Mouse (Mus musculus) liver, embryonic 15.5 days (tissue): ENCODE measurements at regions not wholly inside any gene's neighbourhood (a gene's known extent, or its start where the extent isn't known, plus 50 kb on each side); places are given as distances from the start of the nearest gene placed in this dataset.

ENCODE experiments used
- ATAC-seq: fragments of 200-750 bp; cut with Nextera tagmentation; 2 replicates; pipeline ENCODE4 v1.8.0; 2017; ENCODE audit warnings: moderate number of reproducible peaks, mild to moderate bottlenecking, moderate library complexity; ENCODE audit not compliant: insufficient read depth
- H3K27ac ChIP-seq: fragments of 300-500 bp; sonication (generic); replicated peaks from 2 replicates; pipeline ENCODE4 v1.5.1; 2015; ENCODE audit warnings: mild to moderate bottlenecking, inconsistent platforms
- H3K27me3 ChIP-seq: fragments of 300-500 bp; sonication (generic); 2 replicates; pipeline ENCODE4 v1.6.1; 2015; ENCODE audit warnings: mild to moderate bottlenecking, inconsistent platforms
- H3K36me3 ChIP-seq: fragments of 300-500 bp; sonication (generic); replicated peaks from 2 replicates; pipeline ENCODE4 v1.6.1; 2015; ENCODE audit warnings: moderate library complexity, mild to moderate bottlenecking, inconsistent platforms
- H3K4me1 ChIP-seq: fragments of 300-500 bp; sonication (generic); replicated peaks from 2 replicates; pipeline ENCODE4 v1.6.1; 2015; ENCODE audit warnings: inconsistent platforms
- H3K4me2 ChIP-seq: fragments of 300-500 bp; sonication (generic); 2 replicates; pipeline ENCODE4 v1.6.1; 2015; ENCODE audit warnings: moderate library complexity, mild to moderate bottlenecking, inconsistent platforms
- H3K4me3 ChIP-seq: fragments of 300-500 bp; sonication (generic); replicated peaks from 2 replicates; pipeline ENCODE4 v1.5.1; 2015; ENCODE audit warnings: mild to moderate bottlenecking, inconsistent platforms
- H3K9ac ChIP-seq: fragments of 300-500 bp; sonication (generic); 2 replicates; pipeline ENCODE4 v1.6.1; 2015; ENCODE audit warnings: moderate library complexity, mild to moderate bottlenecking, inconsistent platforms
- H3K9me3 ChIP-seq: fragments of 300-500 bp; sonication (generic); replicated peaks from 2 replicates; pipeline ENCODE4 v1.6.1; 2016; ENCODE audit warnings: inconsistent platforms
- WGBS: fragments of 180-500 bp; shearing (Covaris S2); methylation state at CpG from one replicate; pipeline ENCODE4 v1.1.7; 2015; ENCODE audit warnings: mixed read lengths; ENCODE audit not compliant: insufficient replicate concordance; 5-methylcytosine and 5-hydroxymethylcytosine counted together

GRCm38 (mm10) chr3:130850766-130851308, 120.6 kb upstream of the Rpl34 start:
- Histone ChIP-seq H3K9me3 (no peaks in the 10 kb centered on the region), H3K4me3 (no peak overlapping the region), H3K27ac (no peak overlapping the region), H3K9ac (no peak overlapping the region), H3K27me3 (no peaks in the 10 kb centered on the region), H3K4me2 (no peak overlapping the region), H3K4me1 (no peaks in the 10 kb centered on the region), H3K36me3 (no peaks in the 10 kb centered on the region)
- ATAC-seq = no peak
- WGBS = 59% methylated on average over 5 of the region's 5 CpGs

DNA sequence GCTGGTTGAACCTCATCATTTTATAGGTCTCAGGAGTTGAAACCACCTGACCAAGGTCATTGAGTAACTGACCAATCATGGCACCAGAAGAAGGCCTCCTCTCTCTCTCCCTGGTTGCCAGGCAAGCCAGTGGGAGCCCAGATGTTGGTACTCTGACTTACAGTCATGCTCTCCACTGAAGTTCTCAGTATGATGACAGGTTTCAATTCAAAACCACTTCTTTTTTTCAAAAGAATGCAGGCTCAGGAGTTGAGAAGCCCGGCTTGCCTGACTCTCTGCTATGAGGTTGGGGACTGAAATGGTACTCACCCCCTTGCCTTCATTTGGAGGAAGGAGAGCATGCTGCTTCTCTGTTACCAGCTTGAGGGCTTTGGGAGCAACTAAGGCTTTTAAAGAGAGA, 111.6 kb upstream of the Rpl34 start:
- no peak overlapping the region for H3K9ac ChIP-seq

DNA sequence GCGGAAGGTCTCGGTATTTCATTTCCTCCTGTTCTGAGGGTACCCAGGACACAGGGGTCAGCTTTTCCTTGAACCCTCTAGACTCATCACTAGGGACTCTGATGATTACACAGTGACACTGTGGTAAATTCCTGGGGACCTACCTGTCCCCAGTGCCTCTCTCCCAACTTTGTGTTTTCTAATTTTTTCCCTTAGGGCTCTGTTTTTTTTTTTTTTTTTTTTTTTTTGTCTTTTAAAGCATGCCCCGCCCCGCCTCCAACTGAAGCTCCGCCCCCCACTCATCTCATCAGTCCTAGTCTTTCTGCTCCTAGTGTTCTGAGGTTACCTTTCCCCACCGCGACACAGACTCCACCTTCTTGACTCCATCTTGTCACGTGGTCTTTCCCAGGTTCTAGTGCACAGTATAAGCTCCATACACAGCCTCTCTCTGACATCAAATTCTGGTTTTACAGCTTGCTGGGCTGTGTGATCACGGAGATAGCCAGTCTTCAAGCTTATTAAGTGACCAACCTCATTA, 109.8 kb upstream of the Rpl34 start:
- Histone ChIP-seq H3K36me3 (no peaks in the 10 kb centered on the region), H3K27me3 (no peaks in the 10 kb centered on the region), H3K9ac (no peak overlapping the region), H3K4me2 (no peak overlapping the region), H3K4me3 (no peak overlapping the region), H3K27ac (no peak overlapping the region), H3K9me3 (no peaks in the 10 kb centered on the region), H3K4me1 (no peaks in the 10 kb centered on the region)
- WGBS = 67% methylated on average over 9 of the region's 9 CpGs
- ATAC-seq = no peak

More for the DNA sequence above, 111.6 kb upstream of the Rpl34 start:
- Histone ChIP-seq H3K4me3 (no peak overlapping the region), H3K27me3 (no peaks in the 10 kb centered on the region), H3K27ac (no peak overlapping the region), H3K36me3 (no peaks in the 10 kb centered on the region), H3K4me2 (no peak overlapping the region), H3K4me1 (no peaks in the 10 kb centered on the region), H3K9me3 (no peaks in the 10 kb centered on the region)
- no peak for ATAC-seq
- WGBS = 53% methylated on average over 1 of the region's 1 CpGs

GRCm38 (mm10) chr3:130838626-130839422, 108.6 kb upstream of the Rpl34 start:
- Histone ChIP-seq H3K27me3 (no peaks in the 10 kb centered on the region), H3K4me2 (no peak overlapping the region), H3K4me1 (no peaks in the 10 kb centered on the region), H3K9ac (no peak overlapping the region), H3K9me3 (no peaks in the 10 kb centered on the region), H3K36me3 (no peaks in the 10 kb centered on the region), H3K4me3 (no peak overlapping the region), H3K27ac (no peak overlapping the region)
- no peak for ATAC-seq
- WGBS = 76% methylated on average over 19 of the region's 19 CpGs

GRCm38 (mm10) chr3:130833722-130834121, 103.5 kb upstream of the Rpl34 start:
- Histone ChIP-seq H3K4me3 (no peak overlapping the region), H3K9me3 (no peaks in the 10 kb centered on the region), H3K27ac (no peak overlapping the region), H3K9ac (no peak overlapping the region), H3K4me1 (no peaks in the 10 kb centered on the region), H3K27me3 (no peaks in the 10 kb centered on the region), H3K4me2 (no peak overlapping the region), H3K36me3 (no peaks in the 10 kb centered on the region)
- ATAC-seq = no peak
- 54% methylated on average over 5 of the region's 5 CpGs for WGBS

DNA sequence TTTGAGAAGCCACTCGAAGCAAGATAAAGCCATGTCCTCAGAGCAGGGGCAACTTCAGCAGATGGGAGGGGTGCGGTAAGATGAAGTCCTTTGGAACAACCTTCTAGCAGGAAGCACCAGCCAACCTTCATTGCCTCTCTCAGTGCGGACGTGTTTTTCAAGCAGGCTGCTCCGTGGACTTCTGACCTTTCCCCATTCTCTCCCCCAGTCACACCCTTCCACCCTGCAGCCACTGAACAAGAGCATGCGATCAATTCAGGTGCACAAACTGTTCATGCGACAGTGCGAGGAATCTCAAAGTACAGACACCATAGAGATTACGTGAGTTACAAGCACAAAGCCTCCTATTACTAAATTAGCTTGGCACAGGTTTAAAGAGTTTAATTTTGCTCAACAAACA, 102.9 kb upstream of the Rpl34 start:
- WGBS = 64% methylated on average over 9 of the region's 9 CpGs
- H3K27ac ChIP-seq = no peak overlapping the region

GRCm38 (mm10) chr3:130831788-130832187, 101.6 kb upstream of the Rpl34 start:
- no peak overlapping the region for H3K9ac ChIP-seq
- ATAC-seq = no peak
- H3K9me3 ChIP-seq = no peaks in the 10 kb centered on the region
- H3K36me3 ChIP-seq = no peaks in the 10 kb centered on the region
- no peaks in the 10 kb centered on the region for H3K27me3 ChIP-seq
- H3K4me3 ChIP-seq = no peak overlapping the region
- no peak overlapping the region for H3K27ac ChIP-seq
- no peaks in the 10 kb centered on the region for H3K4me1 ChIP-seq
- H3K4me2 ChIP-seq = no peak overlapping the region
- WGBS = 66% methylated on average over 6 of the region's 6 CpGs

More for the DNA sequence above, 102.9 kb upstream of the Rpl34 start:
- Histone ChIP-seq H3K9me3 (no peaks in the 10 kb centered on the region), H3K36me3 (no peaks in the 10 kb centered on the region), H3K4me1 (no peaks in the 10 kb centered on the region), H3K27me3 (no peaks in the 10 kb centered on the region), H3K9ac (no peak overlapping the region), H3K4me3 (no peak overlapping the region), H3K4me2 (no peak overlapping the region)
- peak; percentile 66; the same call in 1 of the 2 replicates for ATAC-seq

GRCm38 (mm10) chr3:130828346-130828745, 98.1 kb upstream of the Rpl34 start:
- ATAC-seq = no peak
- Histone ChIP-seq H3K27me3 (no peaks in the 10 kb centered on the region), H3K4me3 (no peak overlapping the region), H3K9ac (no peak overlapping the region), H3K36me3 (no peaks in the 10 kb centered on the region), H3K4me2 (no peak overlapping the region), H3K4me1 (no peaks in the 10 kb centered on the region), H3K9me3 (no peaks in the 10 kb centered on the region), H3K27ac (no peak overlapping the region)
- 68% methylated on average over 4 of the region's 4 CpGs for WGBS

DNA sequence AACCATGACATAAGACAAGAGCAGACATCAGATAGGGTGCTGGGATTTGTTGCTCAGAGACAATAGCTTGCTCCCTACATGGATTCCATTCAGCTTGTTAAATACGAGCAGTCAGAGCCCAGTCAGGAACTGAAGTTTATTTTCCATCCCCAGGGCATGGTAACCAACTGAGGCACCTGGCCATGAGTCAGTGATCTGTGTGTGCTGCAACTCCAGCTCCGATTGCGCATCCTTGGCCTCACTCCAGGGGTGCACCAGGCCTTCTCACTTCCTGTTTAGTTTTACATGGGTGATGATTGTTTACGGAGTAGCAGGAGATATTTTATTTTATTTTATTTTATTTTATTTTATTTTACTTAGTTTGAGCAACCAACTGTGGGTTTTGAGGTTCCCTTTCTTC, 97.7 kb upstream of the Rpl34 start:
- no peak overlapping the region for H3K27ac ChIP-seq
- WGBS = 73% methylated on average over 4 of the region's 4 CpGs
- no peaks in the 10 kb centered on the region for H3K4me1 ChIP-seq
- no peak overlapping the region for H3K9ac ChIP-seq
- H3K36me3 ChIP-seq = no peaks in the 10 kb centered on the region
- no peak overlapping the region for H3K4me2 ChIP-seq
- no peaks in the 10 kb centered on the region for H3K27me3 ChIP-seq
- H3K4me3 ChIP-seq = no peak overlapping the region
- H3K9me3 ChIP-seq = no peaks in the 10 kb centered on the region
- ATAC-seq = no peak

GRCm38 (mm10) chr3:130827021-130827420, 96.8 kb upstream of the Rpl34 start:
- Histone ChIP-seq H3K9me3 (no peaks in the 10 kb centered on the region), H3K27me3 (no peaks in the 10 kb centered on the region), H3K27ac (no peak overlapping the region), H3K4me1 (no peaks in the 10 kb centered on the region), H3K9ac (no peak overlapping the region), H3K4me2 (no peak overlapping the region), H3K4me3 (no peak overlapping the region), H3K36me3 (no peaks in the 10 kb centered on the region)
- WGBS = 60% methylated on average over 6 of the region's 6 CpGs
- ATAC-seq = no peak

DNA sequence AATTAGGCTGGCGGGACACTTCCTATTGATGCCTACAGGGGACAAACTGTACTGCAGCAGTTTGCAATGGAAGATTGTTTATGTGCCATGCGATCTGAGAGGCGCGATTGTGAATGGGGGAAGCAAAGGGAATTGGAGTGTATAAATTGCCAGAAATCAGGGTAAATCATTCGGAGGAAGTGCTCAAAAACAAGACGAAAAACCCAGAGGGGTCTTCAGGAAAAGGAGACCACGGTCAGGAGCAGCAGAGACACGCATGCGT, 89.6 kb upstream of the Rpl34 start:
- Histone ChIP-seq H3K4me3 (no peak overlapping the region), H3K36me3 (no peaks in the 10 kb centered on the region), H3K4me2 (no peak overlapping the region), H3K27ac (no peak overlapping the region), H3K9ac (no peak overlapping the region), H3K27me3 (no peaks in the 10 kb centered on the region), H3K9me3 (no peaks in the 10 kb centered on the region), H3K4me1 (0 out of 2 replicates have a peak, but pooled peaks cover 4% of the 10 kb centered on the region)
- 70% methylated on average over 9 of the region's 9 CpGs for WGBS
- ATAC-seq = no peak
